Mouse (Mus musculus) hindbrain, postnatal 0 days (tissue): ENCODE results near the gene M6pr. TPM values are rescaled to one million over a fixed set of nuclear protein-coding genes. Genes with fewer than 3 reads are reported as not detected.
A peak's percentile ranks its signal among the peaks of the same experiment; 100 is the strongest.

ENCODE experiments used
- ATAC-seq: fragments of 200-750 bp; cut with Nextera tagmentation; 2 replicates; pipeline ENCODE4 v1.8.0; 2017; ENCODE audit warnings: mild to moderate bottlenecking, moderate TSS enrichment, moderate library complexity
- DNase-seq: peaks from one replicate; pipeline ENCODE4 v3.0.0-alpha.2; 2015; ENCODE audit warnings: low spot score
- H3K27ac ChIP-seq: fragments of 300-500 bp; sonication (generic); 2 replicates; pipeline ENCODE4 v1.5.1; 2014; ENCODE audit warnings: mild to moderate bottlenecking
- H3K27me3 ChIP-seq: fragments of 300-500 bp; sonication (generic); 2 replicates; pipeline ENCODE4 v1.6.1; 2014; ENCODE audit warnings: low read length, mixed read lengths; ENCODE audit not compliant: insufficient read depth
- H3K36me3 ChIP-seq: fragments of 300-500 bp; sonication (generic); 2 replicates; pipeline ENCODE4 v1.6.1; 2014; ENCODE audit warnings: low read length, mixed read lengths; ENCODE audit not compliant: insufficient read depth
- H3K4me1 ChIP-seq: fragments of 300-500 bp; sonication (generic); 2 replicates; pipeline ENCODE4 v1.6.1; 2014; ENCODE audit warnings: antibody characterized with exemption, low read length, mixed read lengths; ENCODE audit not compliant: insufficient read depth
- H3K4me2 ChIP-seq: fragments of 300-500 bp; sonication (generic); 2 replicates; pipeline ENCODE4 v1.6.1; 2014; ENCODE audit warnings: low read depth, mild to moderate bottlenecking, low read length, moderate library complexity, mixed read lengths
- H3K4me3 ChIP-seq: fragments of 300-500 bp; sonication (generic); 2 replicates; pipeline ENCODE4 v1.5.1; 2014; ENCODE audit warnings: low read length
- H3K9ac ChIP-seq: fragments of 300-500 bp; sonication (generic); replicated peaks from 2 replicates; pipeline ENCODE4 v1.6.1; 2014; ENCODE audit warnings: mild to moderate bottlenecking, low read length, moderate library complexity, mixed read lengths
- H3K9me3 ChIP-seq: fragments of 300-500 bp; sonication (generic); 2 replicates; pipeline ENCODE4 v1.6.1; 2016; ENCODE audit warnings: low read length, mixed read lengths
- CTCF ChIP-seq: IDR thresholded peaks from 2 replicates; pipeline ENCODE4 v1.5.1; 2016; ENCODE audit warnings: antibody characterized with exemption, control low read depth, low read depth
- WGBS: fragments of 180-500 bp; shearing (Covaris S2); extraction: QIAGEN DNeasy Blood & Tissue Kit; methylation state at CpG from one replicate; pipeline ENCODE4 v1.1.7; 2014; 5-methylcytosine and 5-hydroxymethylcytosine counted together
- polyA plus RNA-seq: library from polyadenylated mRNA; unstranded; fragments of >200 nt; fragmentation: Nextera tagmentation; extraction: Ambion mirVana; gene quantifications from 2 replicates; pipeline ENCODE4 v1.2.1, GENCODE M21; 2015
- total RNA-seq: library from RNA; depleted of rRNA; stranded (reverse); fragments of >200 nt; gene quantifications from 2 replicates; pipeline ENCODE4 v1.2.3, GENCODE M21; 2014; rRNA removed

The M6pr gene
- total RNA-seq (48.5 and 48.8 TPM in 2 replicates), polyA plus RNA-seq (46.7 and 48.5 TPM in 2 replicates)

GRCm38 (mm10) chr6:122308505-122309393, at the start of gene M6pr:
M6pr (plus strand) TSS chr6:122308720.
- peak; percentile 90 for TF ChIP-seq CTCF
- H3K27ac ChIP-seq = peak within 1 kb of the TSS; percentile 71
- under 1% methylated on average over 49 of the region's 49 CpGs for WGBS
- H3K27me3 ChIP-seq = no peaks in the 10 kb centered on the region
- peak within 1 kb of the TSS; percentile 79 for H3K4me3 ChIP-seq
- DNase-seq (peak; percentile 98), ATAC-seq (peak; percentile 99)
- H3K9me3 ChIP-seq = no peaks in the 10 kb centered on the region
- peaks cover 9% of the 10 kb centered on the region; the same call in 1 of the 2 replicates for H3K36me3 ChIP-seq
- H3K4me2 ChIP-seq = peak within 1 kb of the TSS; percentile 84
- peaks cover 8% of the 10 kb centered on the region; the same call in 1 of the 2 replicates for H3K4me1 ChIP-seq
- peak within 1 kb of the TSS; percentile 75 for H3K9ac ChIP-seq

- H3K9me3 ChIP-seq = no peaks in the 10 kb centered on the region
- H3K27ac ChIP-seq = no peak overlapping the region
- H3K4me3 ChIP-seq = no peak overlapping the region
- DNase-seq (no peak), ATAC-seq (no peak)
- no peaks in the 10 kb centered on the region for H3K27me3 ChIP-seq
- H3K4me2 ChIP-seq = no peak overlapping the region
- TF ChIP-seq CTCF = no peak
- H3K36me3 ChIP-seq = no peaks in the 10 kb centered on the region
- H3K4me1 ChIP-seq = no peaks in the 10 kb centered on the region
- 85% methylated on average over 8 of the region's 8 CpGs for WGBS
- no peak overlapping the region for H3K9ac ChIP-seq
These were observed 46.0 kb upstream of the M6pr start for GRCm38 (mm10) chr6:122262543-122262942.

DNA sequence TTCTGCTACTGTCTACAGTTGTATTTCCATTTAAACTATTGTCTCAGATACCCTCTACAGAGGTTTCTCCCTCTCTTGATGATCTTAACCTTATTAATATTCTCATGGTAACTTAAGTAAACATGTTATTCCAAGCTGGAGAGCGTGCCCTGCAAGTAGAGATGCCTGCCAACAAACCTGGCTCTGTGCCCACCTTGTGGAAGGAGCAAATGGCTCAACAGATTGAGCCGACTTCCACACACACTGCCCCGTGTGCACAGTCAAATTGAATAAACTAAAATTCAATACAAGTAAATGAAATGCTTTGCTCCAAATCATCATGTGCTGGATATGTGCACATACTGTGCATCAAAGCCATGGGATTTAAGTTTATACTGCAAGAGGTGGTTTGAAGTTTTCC, 40.0 kb upstream of the M6pr start:
- H3K4me3 ChIP-seq = no peak overlapping the region
- 24% methylated on average over 3 of the region's 3 CpGs for WGBS
- no peaks in the 10 kb centered on the region for H3K4me1 ChIP-seq

DNA sequence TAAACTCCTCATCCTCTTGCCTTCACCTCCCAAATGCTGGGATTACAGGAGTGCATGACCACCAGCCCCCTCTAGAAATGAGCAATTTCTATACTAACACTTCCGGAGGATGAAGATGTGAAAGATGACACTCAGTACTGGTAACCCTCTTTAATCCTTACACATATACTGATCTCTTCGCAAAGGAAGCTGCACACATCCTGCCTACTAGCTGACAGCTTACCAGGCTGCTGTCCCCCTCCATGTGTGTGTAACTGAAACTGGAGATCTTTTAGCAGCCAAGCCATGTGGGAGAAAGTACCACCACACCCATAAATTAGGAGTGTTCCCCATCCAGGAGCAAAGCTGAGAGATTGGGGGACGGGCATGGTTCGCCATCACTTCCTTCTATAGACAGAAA, 39.4 kb upstream of the M6pr start:
- ATAC-seq (no peak), DNase-seq (no peak)
- 87% methylated on average over 4 of the region's 4 CpGs for WGBS
- H3K4me2 ChIP-seq = no peak overlapping the region
- H3K36me3 ChIP-seq = no peaks in the 10 kb centered on the region
- no peaks in the 10 kb centered on the region for H3K27me3 ChIP-seq
- no peaks in the 10 kb centered on the region for H3K4me1 ChIP-seq
- no peak overlapping the region for H3K9ac ChIP-seq
- TF ChIP-seq CTCF = no peak
- H3K4me3 ChIP-seq = no peak overlapping the region
- no peak overlapping the region for H3K27ac ChIP-seq
- H3K9me3 ChIP-seq = no peaks in the 10 kb centered on the region

More for the DNA sequence above, 40.0 kb upstream of the M6pr start:
- no peak overlapping the region for H3K9ac ChIP-seq
- peak; percentile 59 for ATAC-seq
- no peaks in the 10 kb centered on the region for H3K9me3 ChIP-seq
- peak; percentile 87 for DNase-seq
- H3K4me2 ChIP-seq = no peak overlapping the region
- H3K27ac ChIP-seq = no peak overlapping the region
- no peak for TF ChIP-seq CTCF
- no peaks in the 10 kb centered on the region for H3K27me3 ChIP-seq
- no peaks in the 10 kb centered on the region for H3K36me3 ChIP-seq

- Histone ChIP-seq H3K9ac (no peak overlapping the region), H3K4me3 (no peak overlapping the region), H3K4me2 (no peak overlapping the region), H3K27me3 (no peaks in the 10 kb centered on the region), H3K36me3 (no peaks in the 10 kb centered on the region), H3K4me1 (no peaks in the 10 kb centered on the region), H3K27ac (no peak overlapping the region), H3K9me3 (no peaks in the 10 kb centered on the region)
- WGBS = 80% methylated on average over 11 of the region's 11 CpGs
- no peak for ATAC-seq
- no peak for DNase-seq
- no peak for TF ChIP-seq CTCF
These were observed 38.4 kb upstream of the M6pr start for GRCm38 (mm10) chr6:122270152-122270551.

DNA sequence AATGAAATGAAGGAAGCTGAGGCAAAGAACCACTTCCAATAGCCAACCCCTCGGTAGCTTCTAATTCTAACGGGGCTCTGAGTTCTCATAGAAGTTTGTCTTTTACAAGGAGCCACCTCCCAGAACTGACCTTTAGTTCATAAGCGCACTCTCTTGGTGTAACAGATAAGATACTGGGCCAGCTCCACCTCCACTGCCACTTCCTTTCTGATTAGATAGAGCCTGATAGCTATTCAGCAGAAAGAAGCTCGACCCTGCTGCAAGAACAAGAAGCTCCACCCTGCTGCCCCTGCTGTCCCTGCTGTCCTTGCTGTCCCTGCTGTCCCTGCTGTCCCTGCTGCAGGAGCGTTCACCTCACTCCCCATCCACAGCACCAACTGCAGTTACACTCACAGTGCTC, 34.0 kb upstream of the M6pr start:
- H3K36me3 ChIP-seq = no peaks in the 10 kb centered on the region
- no peak for TF ChIP-seq CTCF
- ATAC-seq (no peak), DNase-seq (no peak)
- WGBS = 63% methylated on average over 5 of the region's 5 CpGs
- no peak overlapping the region for H3K4me3 ChIP-seq
- H3K9me3 ChIP-seq = no peaks in the 10 kb centered on the region
- H3K27ac ChIP-seq = no peak overlapping the region
- no peaks in the 10 kb centered on the region for H3K27me3 ChIP-seq
- H3K9ac ChIP-seq = no peak overlapping the region
- H3K4me1 ChIP-seq = no peaks in the 10 kb centered on the region
- H3K4me2 ChIP-seq = no peak overlapping the region

GRCm38 (mm10) chr6:122276565-122276964, 32.0 kb upstream of the M6pr start:
- TF ChIP-seq CTCF = no peak
- H3K27me3 ChIP-seq = no peaks in the 10 kb centered on the region
- no peak overlapping the region for H3K4me3 ChIP-seq
- DNase-seq (no peak), ATAC-seq (no peak)
- 81% methylated on average over 7 of the region's 7 CpGs for WGBS
- no peak overlapping the region for H3K9ac ChIP-seq
- no peaks in the 10 kb centered on the region for H3K4me1 ChIP-seq
- no peak overlapping the region for H3K27ac ChIP-seq
- H3K9me3 ChIP-seq = no peaks in the 10 kb centered on the region
- no peak overlapping the region for H3K4me2 ChIP-seq
- H3K36me3 ChIP-seq = no peaks in the 10 kb centered on the region
